Mouse (Mus musculus): ENCODE results near the gene Morf4l1. TPM values are rescaled to one million over a fixed set of nuclear protein-coding genes. Genes with fewer than 3 reads are reported as not detected.
"Not testable (repeated sequence)": the region's sequence is repeated elsewhere in the genome, so short reads cannot be mapped to it uniquely, and the experiment has no call there.

Morf4l1 gene
- polyA plus RNA-seq, 1 experiment from 2014 or later = 362 TPM

- no peaks in the 10 kb centered on the region for H3K9me3 ChIP-seq
- ATAC-seq (ENCODE audit: insufficient read depth, low FRiP score, low read depth) = no peak
- WGBS = 70% methylated on average over 6 of the region's 6 CpGs
These were observed 5.2 kb downstream of the Morf4l1 start for GRCm38 (mm10) chr9:90109386-90109785.

DNA sequence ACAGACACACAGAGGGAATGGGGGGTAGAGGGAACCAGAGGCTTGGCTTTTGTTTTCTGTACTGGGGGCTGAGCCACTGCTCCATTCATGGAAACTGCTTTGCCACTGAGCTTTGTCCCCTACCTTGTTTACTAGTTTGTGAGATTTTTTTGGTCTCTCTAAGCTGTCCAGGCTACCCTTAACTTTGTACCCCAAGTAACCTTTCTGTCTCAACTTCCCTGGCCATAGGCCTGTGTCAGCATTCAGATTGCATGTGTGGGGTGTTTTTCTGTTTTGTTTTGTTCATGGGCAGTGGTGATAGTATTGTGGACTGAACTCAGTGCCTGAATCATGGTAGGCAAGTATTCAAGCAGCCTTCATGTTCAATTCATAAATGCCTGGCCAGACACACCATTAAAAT is 6.3 kb downstream of the Morf4l1 start:
- peaks cover 4% of the 10 kb centered on the region; the same call in 1 of the 2 replicates for H3K4me1 ChIP-seq
- H3K27ac ChIP-seq = no peak overlapping the region
- no peak overlapping the region for H3K9ac ChIP-seq
- H3K36me3 ChIP-seq = 0 out of 2 replicates have a peak, but pooled peaks cover 7% of the 10 kb centered on the region
- H3K4me3 ChIP-seq (replicated peaks) = no peak overlapping the region
- H3K27me3 ChIP-seq (replicated peaks) = no peaks in the 10 kb centered on the region
- H3K4me2 ChIP-seq = no peak overlapping the region
- ATAC-seq (ENCODE audit: insufficient read depth, low FRiP score, low read depth) = no peak
- no peaks in the 10 kb centered on the region for H3K9me3 ChIP-seq

More at GRCm38 (mm10) chr9:90109386-90109785, 5.2 kb downstream of the Morf4l1 start:
- Histone ChIP-seq H3K9ac (no peak overlapping the region), H3K4me2 (no peak overlapping the region), H3K27ac (no peak overlapping the region), H3K4me3 (replicated peaks) (no peak overlapping the region), H3K36me3 (0 out of 2 replicates have a peak, but pooled peaks cover 4% of the 10 kb centered on the region), H3K4me1 (peaks cover 4% of the 10 kb centered on the region; the same call in 1 of the 2 replicates), H3K27me3 (replicated peaks) (no peaks in the 10 kb centered on the region)

GRCm38 (mm10) chr9:90106915-90107314 is 7.7 kb downstream of the Morf4l1 start:
- no peaks in the 10 kb centered on the region for H3K27me3 ChIP-seq (replicated peaks)
- H3K9me3 ChIP-seq = no peaks in the 10 kb centered on the region
- WGBS = 77% methylated on average over 1 of the region's 1 CpGs
- H3K4me3 ChIP-seq (replicated peaks) = no peak overlapping the region
- no peak overlapping the region for H3K27ac ChIP-seq
- H3K4me1 ChIP-seq = peaks cover 4% of the 10 kb centered on the region; the same call in 1 of the 2 replicates
- no peak overlapping the region for H3K9ac ChIP-seq
- 0 out of 2 replicates have a peak, but pooled peaks cover 13% of the 10 kb centered on the region for H3K36me3 ChIP-seq
- no peak for ATAC-seq (ENCODE audit: insufficient read depth, low FRiP score, low read depth)
- no peak overlapping the region for H3K4me2 ChIP-seq

GRCm38 (mm10) chr9:90105462-90105861 is 9.1 kb downstream of the Morf4l1 start:
- Histone ChIP-seq H3K9me3 (no peaks in the 10 kb centered on the region), H3K4me1 (no peaks in the 10 kb centered on the region), H3K9ac (no peak overlapping the region), H3K36me3 (0 out of 2 replicates have a peak, but pooled peaks cover 19% of the 10 kb centered on the region), H3K4me2 (no peak overlapping the region), H3K4me3 (replicated peaks) (no peak overlapping the region), H3K27ac (no peak overlapping the region), H3K27me3 (replicated peaks) (no peaks in the 10 kb centered on the region)
- WGBS = 96% methylated on average over 1 of the region's 1 CpGs
- no peak for ATAC-seq (ENCODE audit: insufficient read depth, low FRiP score, low read depth)

- H3K4me1 ChIP-seq = no peaks in the 10 kb centered on the region
- 73% methylated on average over 2 of the region's 2 CpGs for WGBS
- H3K27me3 ChIP-seq (replicated peaks) = no peaks in the 10 kb centered on the region
- H3K27ac ChIP-seq = no peak overlapping the region
- peaks cover 44% of the 10 kb centered on the region for H3K36me3 ChIP-seq
- ATAC-seq (ENCODE audit: insufficient read depth, low FRiP score, low read depth) = peak; percentile 47; the same call in 1 of the 2 replicates
- H3K9me3 ChIP-seq = no peaks in the 10 kb centered on the region
- no peak overlapping the region for H3K4me2 ChIP-seq
- H3K4me3 ChIP-seq (replicated peaks) = no peak overlapping the region
- no peak overlapping the region for H3K9ac ChIP-seq
These were observed 13.8 kb downstream of the Morf4l1 start for GRCm38 (mm10) chr9:90100760-90101159.

DNA sequence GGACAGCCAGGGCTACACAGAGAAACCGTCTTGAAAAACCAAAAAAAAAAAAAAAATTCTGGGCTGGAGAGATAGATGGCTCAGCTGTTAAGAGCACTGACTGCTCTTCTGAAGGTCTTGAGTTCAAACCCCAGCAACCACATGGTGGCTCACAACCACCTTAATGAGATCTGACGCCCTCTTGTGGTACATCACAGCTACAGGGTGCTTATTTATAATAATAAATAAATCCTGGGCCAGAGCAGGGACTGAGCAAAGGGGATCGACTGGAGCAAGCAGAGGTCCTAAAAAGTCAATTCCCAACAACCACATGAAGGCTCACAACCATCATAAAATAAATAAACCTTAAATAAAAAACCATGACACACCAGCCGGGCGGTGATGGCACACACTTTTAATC is 15.6 kb downstream of the Morf4l1 start:
- no peak overlapping the region for H3K4me2 ChIP-seq
- 90% methylated on average over 5 of the region's 5 CpGs for WGBS
- H3K27ac ChIP-seq = no peak overlapping the region
- H3K9me3 ChIP-seq = no peaks in the 10 kb centered on the region
- peaks cover 48% of the 10 kb centered on the region for H3K36me3 ChIP-seq
- H3K4me3 ChIP-seq (replicated peaks) = no peak overlapping the region
- H3K4me1 ChIP-seq = no peaks in the 10 kb centered on the region
- no peak overlapping the region for H3K9ac ChIP-seq
- H3K27me3 ChIP-seq (replicated peaks) = no peaks in the 10 kb centered on the region
- no peak for ATAC-seq (ENCODE audit: insufficient read depth, low FRiP score, low read depth)

DNA sequence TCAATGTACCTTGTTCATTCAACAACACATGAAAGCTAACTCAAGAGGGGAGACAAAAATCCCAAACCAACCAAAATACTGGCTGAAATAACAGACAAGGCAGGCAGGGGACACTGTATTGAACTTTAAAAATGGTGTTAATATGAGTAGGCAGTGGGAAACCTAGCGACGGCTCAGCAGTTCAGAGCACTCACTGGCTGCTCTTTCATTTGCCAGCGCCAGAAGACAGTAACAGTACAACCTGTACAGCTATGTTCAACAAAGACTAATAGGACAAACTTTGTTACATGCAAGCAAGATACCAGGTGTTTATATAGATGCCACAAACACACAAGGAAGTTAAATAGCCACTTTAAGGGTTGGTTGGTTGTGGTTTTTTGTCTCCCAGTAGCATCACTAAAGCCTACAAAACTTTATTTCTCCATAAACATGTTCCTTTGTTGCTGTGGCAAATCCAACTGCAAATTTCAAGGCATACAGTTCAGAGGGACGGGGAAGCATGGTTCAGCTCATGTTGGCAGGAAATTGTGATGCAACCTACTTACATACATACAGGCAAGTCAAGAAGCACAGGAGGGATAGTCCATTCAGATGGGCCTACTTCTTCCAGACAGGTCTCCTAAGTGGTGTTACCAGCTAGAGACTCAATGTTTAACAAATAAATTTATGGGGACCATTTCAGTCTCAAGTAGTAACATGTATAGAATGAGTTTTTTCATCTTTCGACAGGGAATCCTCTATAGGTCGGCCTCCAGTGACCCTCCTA is 25.1 kb downstream of the Morf4l1 start:
- H3K4me1 ChIP-seq = no peaks in the 10 kb centered on the region
- no peaks in the 10 kb centered on the region for H3K9me3 ChIP-seq
- no peaks in the 10 kb centered on the region for H3K27me3 ChIP-seq (replicated peaks)
- no peak overlapping the region for H3K4me2 ChIP-seq
- ATAC-seq (ENCODE audit: insufficient read depth, low FRiP score, low read depth) = no peak
- no peak overlapping the region for H3K9ac ChIP-seq
- H3K36me3 ChIP-seq = peaks cover 31% of the 10 kb centered on the region
- no peak overlapping the region for H3K27ac ChIP-seq
- WGBS = 92% methylated on average over 6 of the region's 6 CpGs
- no peak overlapping the region for H3K4me3 ChIP-seq (replicated peaks)

GRCm38 (mm10) chr9:90087906-90088485 is 26.6 kb downstream of the Morf4l1 start:
- Histone ChIP-seq H3K27ac (no peak overlapping the region), H3K36me3 (peaks cover 26% of the 10 kb centered on the region), H3K9me3 (no peaks in the 10 kb centered on the region), H3K4me2 (no peak overlapping the region), H3K4me1 (no peaks in the 10 kb centered on the region), H3K4me3 (replicated peaks) (no peak overlapping the region), H3K27me3 (replicated peaks) (no peaks in the 10 kb centered on the region), H3K9ac (no peak overlapping the region)
- no peak for ATAC-seq (ENCODE audit: insufficient read depth, low FRiP score, low read depth)
- WGBS = 82% methylated on average over 2 of the region's 2 CpGs

DNA sequence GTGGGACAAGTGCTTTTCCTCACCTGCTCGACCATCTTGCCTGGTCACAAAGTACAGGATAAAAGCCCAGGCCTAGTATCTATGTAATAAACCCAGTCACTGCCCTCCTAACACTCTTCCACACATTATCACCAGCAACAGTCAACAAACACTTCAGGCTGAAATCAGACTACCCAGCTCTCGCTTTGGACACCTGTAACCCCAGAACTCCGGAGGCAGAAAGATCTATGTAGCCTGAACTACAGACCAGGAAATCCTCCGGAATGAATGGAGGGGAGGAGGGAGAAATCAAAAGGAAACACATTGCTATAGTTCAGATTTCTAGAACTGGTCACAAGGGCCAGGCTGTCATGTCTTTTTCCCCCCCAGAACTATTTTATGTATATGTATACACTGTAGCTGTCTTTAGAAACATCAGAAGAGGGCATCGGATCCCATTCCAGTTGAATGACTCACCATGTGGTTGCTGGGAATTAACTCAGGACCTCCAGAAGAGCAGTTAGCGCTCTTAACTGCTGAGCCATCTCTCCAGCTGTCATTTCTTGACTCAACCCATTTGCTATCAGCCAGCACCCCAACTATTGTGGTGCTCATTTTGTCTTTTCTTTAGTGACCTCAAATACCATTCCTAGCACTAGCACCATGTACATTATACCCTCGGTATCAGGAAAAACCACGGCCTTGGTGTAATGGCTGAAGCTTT is 29.7 kb downstream of the Morf4l1 start:
- no peaks in the 10 kb centered on the region for H3K9me3 ChIP-seq
- H3K4me1 ChIP-seq = no peaks in the 10 kb centered on the region
- H3K4me3 ChIP-seq (replicated peaks) = no peak overlapping the region
- peaks cover 16% of the 10 kb centered on the region for H3K36me3 ChIP-seq
- H3K27me3 ChIP-seq (replicated peaks) = no peaks in the 10 kb centered on the region
- no peak overlapping the region for H3K9ac ChIP-seq
- H3K27ac ChIP-seq = no peak overlapping the region
- ATAC-seq (ENCODE audit: insufficient read depth, low FRiP score, low read depth) = no peak
- WGBS = 84% methylated on average over 8 of the region's 8 CpGs
- H3K4me2 ChIP-seq = no peak overlapping the region

GRCm38 (mm10) chr9:90084152-90084551 is 30.4 kb downstream of the Morf4l1 start:
- Histone ChIP-seq H3K36me3 (peaks cover 8% of the 10 kb centered on the region; the same call in 1 of the 2 replicates), H3K4me1 (no peaks in the 10 kb centered on the region), H3K9ac (no peak overlapping the region), H3K27ac (no peak overlapping the region), H3K9me3 (no peaks in the 10 kb centered on the region), H3K4me2 (no peak overlapping the region), H3K4me3 (replicated peaks) (no peak overlapping the region), H3K27me3 (replicated peaks) (no peaks in the 10 kb centered on the region)
- 85% methylated on average over 3 of the region's 3 CpGs for WGBS
- no peak for ATAC-seq (ENCODE audit: insufficient read depth, low FRiP score, low read depth)

GRCm38 (mm10) chr9:90082992-90083391 is 31.6 kb downstream of the Morf4l1 start:
- Histone ChIP-seq H3K4me3 (replicated peaks) (no peak overlapping the region), H3K27ac (no peak overlapping the region), H3K4me1 (no peaks in the 10 kb centered on the region), H3K27me3 (replicated peaks) (no peaks in the 10 kb centered on the region), H3K36me3 (peaks cover 6% of the 10 kb centered on the region; the same call in 1 of the 2 replicates), H3K9ac (no peak overlapping the region), H3K4me2 (no peak overlapping the region), H3K9me3 (no peaks in the 10 kb centered on the region)
- 82% methylated on average over 1 of the region's 1 CpGs for whole genome bisulfite sequencing
- ATAC-seq (ENCODE audit: insufficient read depth, low FRiP score, low read depth) = no peak

- H3K9me3 ChIP-seq; H3K36me3 ChIP-seq; H3K4me3 ChIP-seq (replicated peaks); ATAC-seq (ENCODE audit: insufficient read depth, low FRiP score, low read depth); H3K4me2 ChIP-seq; H3K27me3 ChIP-seq (replicated peaks); H3K4me1 ChIP-seq; H3K9ac ChIP-seq; H3K27ac ChIP-seq: not testable (repeated sequence)
- 78% methylated on average over 6 of the region's 6 CpGs for WGBS
These were observed 32.6 kb downstream of the Morf4l1 start for GRCm38 (mm10) chr9:90081961-90082360.
